Mouse (Mus musculus) retina, postnatal 1 day (tissue): Measurements from ENCODE around the gene Tbc1d1.
A peak's percentile ranks its signal among the peaks of the same experiment; 100 is the strongest.

Experiments
- DNase-seq: peaks from one replicate; pipeline ENCODE4 v3.0.0-alpha.2; 2012

Tbc1d1 gene

GRCm38 (mm10) chr5:64160705-64161391, 4.7 kb downstream of the Tbc1d1 start:
- DNase-seq = peak; percentile 25

DNA sequence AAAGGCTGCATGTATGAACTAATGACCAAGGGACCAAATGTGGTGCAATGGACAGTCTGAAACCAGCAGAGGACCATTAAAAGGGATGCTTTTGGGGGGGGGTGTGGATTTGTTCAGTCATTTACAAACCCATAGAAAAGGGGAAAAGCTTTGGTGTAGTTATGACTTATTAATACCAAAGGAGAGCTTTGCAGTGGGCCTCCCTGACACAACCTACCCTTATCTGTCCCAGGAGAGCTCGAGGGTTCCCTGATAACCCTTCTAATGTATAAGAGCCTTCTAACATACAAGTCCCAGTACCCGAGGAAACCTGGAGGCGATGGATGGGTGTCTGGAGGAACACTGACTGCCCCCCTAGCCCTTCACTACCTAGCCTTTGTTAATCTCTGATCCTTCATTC, 5.8 kb downstream of the Tbc1d1 start:
- no peak for DNase-seq

DNA sequence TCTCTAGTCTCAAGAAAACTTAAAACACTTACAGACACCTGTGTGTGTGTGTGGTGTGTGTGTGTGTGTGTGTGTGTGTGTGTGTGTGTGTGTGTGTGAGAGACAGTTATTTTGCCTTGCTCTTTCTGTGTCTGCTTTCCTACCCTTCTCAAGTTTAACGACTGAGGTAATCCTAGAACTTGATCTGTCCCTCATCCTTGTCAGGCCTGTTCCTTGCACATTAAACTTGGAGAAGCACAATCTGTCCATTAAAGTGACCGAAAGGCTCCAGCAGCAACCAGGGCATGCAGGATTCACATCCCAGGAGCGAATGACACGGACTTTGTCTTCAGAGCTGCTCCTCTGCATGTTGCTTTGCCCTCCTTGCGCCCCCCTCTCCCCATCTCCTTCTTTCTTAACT, 6.5 kb downstream of the Tbc1d1 start:
- no peak for DNase-seq

GRCm38 (mm10) chr5:64164414-64164813, 8.3 kb downstream of the Tbc1d1 start:
- no peak for DNase-seq

GRCm38 (mm10) chr5:64165826-64166225, 9.7 kb downstream of the Tbc1d1 start:
- DNase-seq = no peak

DNA sequence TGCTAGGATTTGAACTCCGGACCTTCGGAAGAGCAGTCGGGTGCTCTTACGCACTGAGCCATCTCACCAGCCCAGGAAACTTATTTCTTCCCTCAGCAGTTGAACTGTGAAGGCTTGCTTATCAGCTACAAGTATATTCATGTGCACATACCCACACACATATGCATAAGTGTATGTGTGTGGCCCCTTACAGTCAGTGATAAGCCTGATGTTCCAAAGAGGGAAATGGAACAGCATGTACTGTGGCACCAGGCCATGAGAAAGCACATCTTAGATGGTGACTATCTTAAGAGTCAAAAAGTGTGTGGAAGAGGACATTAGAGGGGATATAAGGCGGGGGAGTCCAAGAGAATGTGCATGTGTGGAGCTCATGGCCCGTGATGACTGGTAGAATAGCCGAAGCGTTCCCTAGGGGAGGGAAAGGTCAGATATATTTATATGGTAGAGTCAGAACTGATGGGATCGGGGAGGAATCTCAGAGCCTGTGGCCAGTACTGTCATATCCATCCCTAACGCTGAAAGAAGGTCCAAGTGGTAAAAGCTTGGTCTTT, 13.0 kb downstream of the Tbc1d1 start:
- DNase-seq = no peak

DNA sequence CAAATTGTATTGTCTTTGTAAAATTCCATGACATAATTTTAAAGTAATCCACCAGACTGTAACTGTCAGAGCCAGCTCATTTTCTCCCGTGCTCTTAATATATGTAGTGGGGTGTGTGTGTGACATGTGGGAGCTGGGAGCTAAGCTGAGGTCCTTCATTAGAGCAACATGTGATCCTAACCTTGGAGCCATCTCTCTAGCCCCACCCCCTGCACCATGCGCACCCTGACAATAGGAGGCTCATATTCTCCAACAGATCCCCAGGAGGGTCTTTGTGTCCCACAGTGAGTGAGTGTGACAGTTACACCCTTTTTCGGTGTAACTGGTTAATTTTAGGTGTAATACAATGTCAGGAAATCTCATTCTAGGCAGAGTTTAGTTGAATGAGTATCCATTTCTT, 16.8 kb downstream of the Tbc1d1 start:
- no peak for DNase-seq

GRCm38 (mm10) chr5:64173302-64173701, 17.2 kb downstream of the Tbc1d1 start:
- no peak for DNase-seq

- no peak for DNase-seq
These were observed 18.4 kb downstream of the Tbc1d1 start for GRCm38 (mm10) chr5:64174429-64174935.

- no peak for DNase-seq
These were observed 24.4 kb downstream of the Tbc1d1 start for GRCm38 (mm10) chr5:64180548-64180947.

GRCm38 (mm10) chr5:64183712-64184111, 27.6 kb downstream of the Tbc1d1 start:
- DNase-seq = no peak

GRCm38 (mm10) chr5:64185257-64185656, 29.2 kb downstream of the Tbc1d1 start:
- DNase-seq = no peak

GRCm38 (mm10) chr5:64186566-64186965, 30.5 kb downstream of the Tbc1d1 start:
- no peak for DNase-seq

DNA sequence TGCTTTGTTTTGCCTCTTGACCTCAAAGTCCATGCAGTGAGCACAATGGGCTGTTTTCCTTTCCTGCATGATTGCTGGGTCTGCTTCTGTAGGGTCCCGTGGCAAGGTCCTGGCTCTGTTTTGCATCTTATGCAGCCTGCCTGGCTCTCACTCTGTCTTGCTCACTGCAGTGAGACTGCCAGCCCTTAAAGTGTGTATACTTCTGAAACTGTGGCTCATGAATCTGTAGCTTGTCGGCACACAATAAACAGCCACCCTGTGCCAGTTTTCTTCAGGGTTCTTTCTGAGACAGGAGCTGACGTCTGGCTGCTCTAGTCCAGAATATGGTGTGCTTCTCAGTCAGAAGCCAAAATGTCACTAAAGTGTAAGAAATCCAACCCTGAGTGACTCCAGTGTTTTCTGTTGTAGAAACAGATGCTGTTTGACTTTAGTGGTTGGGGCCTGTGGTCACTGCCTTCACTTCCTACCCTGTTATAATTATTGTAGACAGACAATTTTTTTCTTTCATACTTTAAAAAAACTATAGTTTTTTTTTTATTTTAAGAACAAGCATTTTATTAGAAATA, 32.1 kb downstream of the Tbc1d1 start:
- no peak for DNase-seq

GRCm38 (mm10) chr5:64190892-64191291, 34.8 kb downstream of the Tbc1d1 start:
- no peak for DNase-seq

GRCm38 (mm10) chr5:64193353-64193752, 37.2 kb downstream of the Tbc1d1 start:
- peak; percentile 12 for DNase-seq

DNA sequence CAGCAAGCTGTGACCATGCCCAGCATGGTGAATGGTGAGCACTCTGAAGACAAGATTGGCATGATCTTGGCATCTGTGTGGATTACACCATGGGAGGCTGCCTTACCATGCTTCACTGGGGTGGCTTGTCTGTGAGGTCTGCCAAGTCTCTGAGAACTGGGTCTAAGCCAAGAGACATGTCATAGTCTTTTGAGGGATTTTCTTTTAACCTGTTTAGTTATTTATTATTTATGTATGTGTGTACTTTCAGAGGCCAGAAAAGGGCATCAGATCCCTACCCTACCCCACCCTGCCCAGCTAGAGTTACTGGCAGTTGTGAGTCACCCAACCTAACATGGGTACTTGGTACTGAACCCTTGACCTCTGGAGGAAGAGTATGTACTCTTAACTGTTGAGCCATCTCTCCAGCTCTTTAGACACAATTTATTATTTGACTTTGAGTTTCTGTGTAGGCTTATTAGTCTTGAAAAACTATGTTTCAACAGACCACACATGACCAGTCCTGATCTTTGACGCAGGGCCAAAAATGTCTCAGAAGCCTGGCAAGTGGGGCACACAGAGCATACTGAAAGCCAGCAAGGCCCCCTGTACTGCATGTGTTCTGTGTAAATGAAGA, 40.3 kb downstream of the Tbc1d1 start:
- peak; percentile 13 for DNase-seq

- DNase-seq = no peak
These were observed 40.8 kb downstream of the Tbc1d1 start for GRCm38 (mm10) chr5:64196866-64197321.

DNA sequence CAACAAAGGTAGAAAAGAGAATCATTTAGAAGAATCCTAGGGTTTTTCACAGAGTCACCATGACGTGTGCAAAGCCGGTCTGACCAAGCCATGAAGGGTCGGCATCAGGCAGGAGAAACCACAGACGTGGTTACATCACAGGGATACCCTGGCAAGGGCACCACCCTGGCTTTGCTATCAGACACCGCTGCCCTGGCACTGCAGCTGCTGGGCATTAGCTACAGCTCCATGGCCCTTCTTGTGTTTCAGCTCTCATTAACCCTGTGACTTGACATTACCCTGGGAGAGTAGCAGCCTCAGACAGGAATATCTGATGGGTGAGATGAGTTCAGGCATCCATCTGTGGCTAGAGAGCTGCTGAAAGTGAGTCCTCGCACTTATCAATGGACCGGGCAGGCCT, 42.5 kb downstream of the Tbc1d1 start:
- DNase-seq = no peak

- DNase-seq = no peak
These were observed 45.0 kb downstream of the Tbc1d1 start for GRCm38 (mm10) chr5:64201071-64201470.

DNA sequence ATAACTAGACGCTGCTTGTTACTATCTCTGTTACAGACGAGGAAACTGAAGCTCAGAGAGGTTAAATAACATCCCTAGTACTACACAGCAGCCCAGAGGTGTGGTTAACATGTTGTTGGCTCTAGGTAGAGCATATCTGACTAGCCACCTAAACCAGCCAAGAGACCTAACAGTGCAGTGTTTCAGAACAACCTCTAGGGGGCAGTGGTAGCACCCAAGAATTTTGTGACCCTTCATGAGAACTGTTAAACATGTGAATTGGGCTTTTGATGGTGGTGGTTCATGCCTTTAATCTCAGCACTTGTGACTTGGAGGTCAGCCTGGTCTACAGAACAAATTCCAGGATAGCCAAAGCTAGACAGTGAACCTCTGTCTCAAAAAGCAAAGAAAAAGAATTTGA, 46.2 kb downstream of the Tbc1d1 start:
- DNase-seq = peak; percentile 71

DNA sequence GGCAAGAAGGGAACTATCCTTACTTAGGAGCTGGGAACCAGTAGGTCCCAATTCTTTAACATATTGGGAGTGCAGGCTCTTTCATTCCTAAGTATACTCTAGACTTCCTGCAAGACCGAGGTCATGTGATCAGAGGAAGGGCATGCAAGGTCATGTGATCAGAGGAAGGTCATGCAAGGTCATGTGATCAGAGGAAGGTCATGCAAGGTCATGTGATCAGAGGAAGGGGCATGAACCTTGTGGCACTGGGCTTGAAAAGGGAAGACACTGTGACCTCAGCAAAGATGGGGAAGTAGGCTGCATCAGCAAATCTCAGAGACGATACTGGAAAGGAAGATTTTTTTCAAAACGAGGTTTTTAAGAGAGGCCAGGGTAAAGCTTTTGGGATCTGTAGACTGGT, 49.5 kb downstream of the Tbc1d1 start:
- no peak for DNase-seq

DNA sequence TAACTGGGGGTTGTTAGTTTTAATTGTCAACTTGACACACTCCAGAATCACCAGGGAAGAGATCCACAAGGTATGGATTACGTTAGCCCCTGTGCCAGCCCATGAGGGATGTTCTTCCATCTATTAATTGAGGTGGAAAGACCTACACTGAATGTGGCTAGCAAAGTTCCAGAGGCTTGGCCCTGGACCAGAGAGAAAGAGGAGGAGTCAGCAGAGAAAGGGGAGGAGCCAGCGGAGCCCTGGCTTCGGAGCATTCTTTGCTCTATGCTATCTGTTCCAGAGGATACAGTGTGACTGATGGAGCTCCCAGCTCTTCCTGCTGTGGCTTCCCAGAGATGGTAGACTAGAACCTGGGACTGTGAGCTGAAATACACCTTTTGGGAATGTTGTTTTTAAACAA, 50.3 kb downstream of the Tbc1d1 start:
- DNase-seq = no peak

DNA sequence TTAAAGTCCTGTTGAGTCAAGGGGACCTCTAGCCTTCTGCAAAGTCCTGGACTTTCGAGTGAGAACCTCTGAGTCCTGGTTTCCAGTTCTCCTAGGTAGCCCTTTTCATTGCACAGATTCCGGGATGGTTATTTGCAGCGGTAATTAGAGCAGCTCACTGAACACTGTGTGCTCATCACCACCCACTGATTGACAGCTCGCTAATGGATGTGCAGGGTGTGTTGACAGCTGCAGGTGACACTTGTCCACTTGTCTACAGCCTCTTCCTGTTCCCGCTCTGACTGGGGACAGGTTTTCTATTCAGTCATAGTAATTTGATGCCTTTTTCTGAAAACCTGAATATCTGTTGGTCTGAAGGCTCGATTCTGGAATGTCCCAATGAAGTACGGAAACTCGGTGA, 50.8 kb downstream of the Tbc1d1 start:
- DNase-seq = no peak
